ENCODE assay signal across 15 mouse cellular contexts in genomic region chr4:62997606-62998005, GRCm38 (mm10). TPM values are rescaled to one million over a fixed set of nuclear protein-coding genes. Genes with fewer than 3 reads are reported as not detected.
A peak's percentile ranks its signal among the peaks of the same experiment; 100 is the strongest.
DNase-seq lines count a peak whose midpoint lies in the region; ATAC-seq and TF ChIP-seq lines count a peak whose summit lies in the region.
"Had no signal": no experiment of that assay in that cellular context is flagged by ENCODE, and none has a peak within 500 bp of the region (broad histone marks: within the 10 kb centered on the region; RNA-seq: fewer than 3 reads in every experiment).

No protein-coding gene starts in this region.

- ATAC-seq in forebrain, embryonic 13.5 days = no peak
- no peak for ATAC-seq in forebrain, embryonic 11.5 days (replicated peaks; ENCODE audit: low FRiP score)
- no peak for ATAC-seq in hindbrain, embryonic 12.5 days (ENCODE audit: low FRiP score)
- no peak for ATAC-seq in hindbrain, postnatal 0 days
- no peak for ATAC-seq in lung, embryonic 14.5 days (ENCODE audit: insufficient read depth)
- no peak for ATAC-seq in embryonic facial prominence, embryonic 14.5 days (ENCODE audit: low read depth)

- H3K4me1 ChIP-seq in forebrain, embryonic 13.5 days = peaks cover 33% of the 10 kb centered on the region
- H3K4me1 ChIP-seq in forebrain, embryonic 11.5 days (replicated peaks; ENCODE audit: control insufficient read depth, insufficient read depth, low read length) = no peaks in the 10 kb centered on the region
- H3K4me1 ChIP-seq in hindbrain, embryonic 12.5 days = peaks cover 38% of the 10 kb centered on the region
- peaks cover 6% of the 10 kb centered on the region; the same call in 1 of the 2 replicates for H3K4me1 ChIP-seq in hindbrain, postnatal 0 days (ENCODE audit: insufficient read depth, low read length)
- peaks cover 40% of the 10 kb centered on the region for H3K4me1 ChIP-seq in lung, embryonic 14.5 days (ENCODE audit: insufficient read depth)
- peaks cover 30% of the 10 kb centered on the region for H3K4me1 ChIP-seq in embryonic facial prominence, embryonic 14.5 days (ENCODE audit: control insufficient read depth, insufficient read depth, low read length)

- no peak for DNase-seq in forebrain, embryonic 11.5 days (ENCODE audit: low spot score)
- DNase-seq in hindbrain, postnatal 0 days (ENCODE audit: low spot score) = no peak
- no peak for DNase-seq in lung, embryonic 14.5 days
- DNase-seq in lung, postnatal 10 days = no peak
- DNase-seq in embryonic facial prominence, embryonic 14.5 days (ENCODE audit: low spot score) = no peak
- DNase-seq in ovary, postnatal 14 days (ENCODE audit: low spot score) = no peak
- DNase-seq: cerebellum, adult 9-10 months; kidney, adult 11 months; lung, postnatal 14 days; right cerebral cortex, postnatal 14 days; thymus, adult 2 months had no signal

- H3K27me3 ChIP-seq in forebrain, embryonic 13.5 days = no peaks in the 10 kb centered on the region
- H3K27me3 ChIP-seq in forebrain, embryonic 11.5 days (ENCODE audit: control insufficient read depth, insufficient read depth, low read length) = no peaks in the 10 kb centered on the region
- H3K27me3 ChIP-seq in hindbrain, embryonic 12.5 days = no peaks in the 10 kb centered on the region
- no peaks in the 10 kb centered on the region for H3K27me3 ChIP-seq in hindbrain, postnatal 0 days (ENCODE audit: insufficient read depth, low read length)
- H3K27me3 ChIP-seq in lung, embryonic 14.5 days (ENCODE audit: insufficient read depth, low read length) = no peaks in the 10 kb centered on the region
- no peaks in the 10 kb centered on the region for H3K27me3 ChIP-seq in embryonic facial prominence, embryonic 14.5 days (replicated peaks; ENCODE audit: control insufficient read depth, insufficient read depth, low read length)

- H3K36me3 ChIP-seq in forebrain, embryonic 13.5 days (ENCODE audit: poor library complexity, severe bottlenecking) = no peaks in the 10 kb centered on the region; the same call in 1 of the 2 replicates
- H3K36me3 ChIP-seq in forebrain, embryonic 11.5 days (ENCODE audit: control insufficient read depth, insufficient read depth, low read length) = no peaks in the 10 kb centered on the region
- H3K36me3 ChIP-seq in hindbrain, embryonic 12.5 days = no peaks in the 10 kb centered on the region; the same call in 1 of the 2 replicates
- H3K36me3 ChIP-seq in hindbrain, postnatal 0 days (ENCODE audit: insufficient read depth, low read length) = no peaks in the 10 kb centered on the region
- H3K36me3 ChIP-seq in lung, embryonic 14.5 days (ENCODE audit: insufficient read depth) = no peaks in the 10 kb centered on the region
- peaks cover 10% of the 10 kb centered on the region; the same call in 1 of the 2 replicates for H3K36me3 ChIP-seq in embryonic facial prominence, embryonic 14.5 days (ENCODE audit: control insufficient read depth, insufficient read depth, low read length)

- H3K27ac ChIP-seq in forebrain, embryonic 13.5 days = peak overlapping the region; percentile 12; the same call in 1 of the 2 replicates
- no peak overlapping the region for H3K27ac ChIP-seq in forebrain, embryonic 11.5 days (ENCODE audit: low read depth, low read length)
- H3K27ac ChIP-seq in hindbrain, embryonic 12.5 days = peak overlapping the region; percentile 76; the same call in 1 of the 2 replicates
- H3K27ac ChIP-seq in hindbrain, postnatal 0 days = no peak overlapping the region
- peak overlapping the region; percentile 86; the same call in 1 of the 2 replicates for H3K27ac ChIP-seq in lung, embryonic 14.5 days (ENCODE audit: low read depth)
- H3K27ac ChIP-seq in embryonic facial prominence, embryonic 14.5 days (replicated peaks; ENCODE audit: low read depth, low read length) = peak overlapping the region; percentile 81
- H3K27ac ChIP-seq: layer of hippocampus, adult 2 months had no signal

- no peak overlapping the region for H3K4me2 ChIP-seq in forebrain, embryonic 13.5 days
- H3K4me2 ChIP-seq in forebrain, embryonic 11.5 days (ENCODE audit: low read depth, low read length, severe bottlenecking) = no peak overlapping the region
- H3K4me2 ChIP-seq in hindbrain, embryonic 12.5 days (replicated peaks) = no peak overlapping the region
- no peak overlapping the region for H3K4me2 ChIP-seq in hindbrain, postnatal 0 days (ENCODE audit: low read depth, low read length)
- H3K4me2 ChIP-seq in lung, embryonic 14.5 days = no peak overlapping the region
- no peak overlapping the region for H3K4me2 ChIP-seq in embryonic facial prominence, embryonic 14.5 days (ENCODE audit: low read depth, low read length)

- peaks cover 7% of the 10 kb centered on the region for H3K9me3 ChIP-seq in forebrain, embryonic 13.5 days (replicated peaks)
- H3K9me3 ChIP-seq in forebrain, embryonic 11.5 days (ENCODE audit: control insufficient read depth, low read length) = no peaks in the 10 kb centered on the region
- H3K9me3 ChIP-seq in hindbrain, embryonic 12.5 days (replicated peaks) = no peaks in the 10 kb centered on the region
- H3K9me3 ChIP-seq in hindbrain, postnatal 0 days (ENCODE audit: low read length) = no peaks in the 10 kb centered on the region
- H3K9me3 ChIP-seq in lung, embryonic 14.5 days (ENCODE audit: low read depth, low read length) = 0 out of 2 replicates have a peak, but pooled peaks cover 3% of the 10 kb centered on the region
- H3K9me3 ChIP-seq in embryonic facial prominence, embryonic 14.5 days (ENCODE audit: control insufficient read depth, low read length) = no peaks in the 10 kb centered on the region

- WGBS in forebrain, embryonic 13.5 days = 90% methylated on average over 6 of the region's 6 CpGs
- WGBS in forebrain, embryonic 11.5 days = 87% methylated on average over 6 of the region's 6 CpGs
- 89% methylated on average over 6 of the region's 6 CpGs for WGBS in hindbrain, embryonic 12.5 days
- 83% methylated on average over 6 of the region's 6 CpGs for WGBS in hindbrain, postnatal 0 days
- WGBS in lung, embryonic 14.5 days = 76% methylated on average over 6 of the region's 6 CpGs
- 85% methylated on average over 6 of the region's 6 CpGs for WGBS in embryonic facial prominence, embryonic 14.5 days

- no peak overlapping the region for H3K4me3 ChIP-seq in forebrain, embryonic 13.5 days
- no peak overlapping the region for H3K4me3 ChIP-seq in forebrain, embryonic 11.5 days (ENCODE audit: low read depth, low read length)
- no peak overlapping the region for H3K4me3 ChIP-seq in hindbrain, embryonic 12.5 days
- H3K4me3 ChIP-seq in hindbrain, postnatal 0 days (ENCODE audit: low read length) = no peak overlapping the region
- no peak overlapping the region for H3K4me3 ChIP-seq in lung, embryonic 14.5 days (ENCODE audit: low read depth, low read length)
- no peak overlapping the region for H3K4me3 ChIP-seq in embryonic facial prominence, embryonic 14.5 days (ENCODE audit: low read depth, low read length)
- H3K4me3 ChIP-seq: layer of hippocampus, adult 2 months had no signal

- no peak overlapping the region for H3K9ac ChIP-seq in forebrain, embryonic 13.5 days
- no peak overlapping the region for H3K9ac ChIP-seq in forebrain, embryonic 11.5 days (ENCODE audit: low read length)
- H3K9ac ChIP-seq in hindbrain, embryonic 12.5 days = no peak overlapping the region
- no peak overlapping the region for H3K9ac ChIP-seq in hindbrain, postnatal 0 days (replicated peaks; ENCODE audit: low read length)
- H3K9ac ChIP-seq in lung, embryonic 14.5 days = no peak overlapping the region
- no peak overlapping the region for H3K9ac ChIP-seq in embryonic facial prominence, embryonic 14.5 days (ENCODE audit: low read depth, low read length)

- TF ChIP-seq CTCF in hindbrain, postnatal 0 days (IDR thresholded peaks at IDR 0.05; ENCODE audit: low read depth) = no peak
- no peak for TF ChIP-seq CTCF in lung, embryonic 14.5 days (IDR thresholded peaks at IDR 0.05; ENCODE audit: low read depth)

RNA-seq across cellular contexts. Expression of gene Zfp618, which starts 32.2 kb away (rescaled TPM):
- 21.7 and 25.2 TPM in 2 replicates for polyA plus RNA-seq in forebrain, embryonic 13.5 days (2015; fragmentation: Nextera tagmentation; extraction: Ambion mirVana)
- 27.7 and 33.5 TPM in 2 replicates for polyA plus RNA-seq in forebrain, embryonic 11.5 days (2014; fragmentation: Nextera tagmentation; extraction: Ambion mirVana)
- 55.6 and 57.8 TPM in 2 replicates for polyA plus RNA-seq in hindbrain, embryonic 12.5 days (2016; fragmentation: Nextera tagmentation; extraction: Ambion mirVana)
- total RNA-seq in hindbrain, postnatal 0 days (2014; rRNA removed) = 23.0 and 26.8 TPM in 2 replicates
- polyA plus RNA-seq in hindbrain, postnatal 0 days (2015; fragmentation: Nextera tagmentation; extraction: Ambion mirVana) = 15.9 and 16.2 TPM in 2 replicates
- polyA plus RNA-seq in lung, embryonic 14.5 days (2014; fragmentation: Nextera tagmentation; extraction: Ambion mirVana) = 24.5 and 27.1 TPM in 2 replicates
- polyA plus RNA-seq in embryonic facial prominence, embryonic 14.5 days (2014; fragmentation: Nextera tagmentation; extraction: Ambion mirVana) = 17.6 and 22.7 TPM in 2 replicates
- total RNA-seq: CH12.LX had no signal

Comparison
In these comparisons a context has a peak if more than half of its experiments do, and no peak if none do; other contexts are left out.
1. H3K27ac ChIP-seq: peak in forebrain, embryonic 13.5 days (single experiment), hindbrain, embryonic 12.5 days (single experiment), lung, embryonic 14.5 days (single experiment) and embryonic facial prominence, embryonic 14.5 days (single experiment); none in forebrain, embryonic 11.5 days (single experiment) and hindbrain, postnatal 0 days (single experiment).